Mouse (Mus musculus) intestine, embryonic 14.5 days (tissue): ENCODE data around the gene Chtop. TPM values are rescaled to one million over a fixed set of nuclear protein-coding genes. Genes with fewer than 3 reads are reported as not detected.

Experiments used
- polyA plus RNA-seq: library from polyadenylated mRNA; unstranded; fragments of >200 nt; fragmentation: Nextera tagmentation; extraction: Ambion mirVana; gene quantifications from 2 replicates; pipeline ENCODE4 v1.2.1, GENCODE M21; 2014

Chtop gene
- polyA plus RNA-seq, 1 experiment from 2014 or later, result 87.0 TPM

Other genes starting within 250 kb of the Chtop start
- gene Dennd4b, start 244.3 kb downstream of the Chtop start, polyA plus RNA-seq, result 3.6 and 4.9 TPM in 2 replicates
- gene Gatad2b, start 216.3 kb downstream of the Chtop start, polyA plus RNA-seq, result 15.5 and 16.0 TPM in 2 replicates
- 10.2 and 11.0 TPM in 2 replicates for gene Slc27a3, start 119.6 kb downstream of the Chtop start, polyA plus RNA-seq
- gene Ints3, start 75.9 kb downstream of the Chtop start, polyA plus RNA-seq, result 31.2 and 31.7 TPM in 2 replicates
- 5.3 and 5.9 TPM in 2 replicates for gene Npr1, start 43.6 kb downstream of the Chtop start, polyA plus RNA-seq
- gene Ilf2, start 33.4 kb downstream of the Chtop start, polyA plus RNA-seq, result 188 and 207 TPM in 2 replicates
- 67.5 and 80.6 TPM in 2 replicates for gene Snapin, start 18.5 kb downstream of the Chtop start, polyA plus RNA-seq
- gene S100a1, start 4.9 kb upstream of the Chtop start, polyA plus RNA-seq, result 50.7 and 66.8 TPM in 2 replicates
- 27.7 and 30.3 TPM in 2 replicates for gene S100a13, start 4.9 kb upstream of the Chtop start, polyA plus RNA-seq
- gene S100a14, start 17.4 kb upstream of the Chtop start, polyA plus RNA-seq, result 0.91 and 1.0 TPM in 2 replicates
- 107 and 121 TPM in 2 replicates for gene S100a16, start 27.8 kb upstream of the Chtop start, polyA plus RNA-seq
- gene S100a3, start 51.1 kb upstream of the Chtop start, polyA plus RNA-seq, result 0.39 and 0.81 TPM in 2 replicates
- gene S100a2, start 80.7 kb upstream of the Chtop start, polyA plus RNA-seq, result not detected in 2 replicates
- not detected in 2 replicates for gene Gm42674, start 92.4 kb upstream of the Chtop start, polyA plus RNA-seq
- gene S100a4, start 94.3 kb upstream of the Chtop start, polyA plus RNA-seq, result 4.1 and 5.3 TPM in 2 replicates
- gene S100a5, start 99.0 kb upstream of the Chtop start, polyA plus RNA-seq, result 5.1 and 8.6 TPM in 2 replicates
- gene S100a6, start 103.4 kb upstream of the Chtop start, polyA plus RNA-seq, result 359 and 401 TPM in 2 replicates
- 0.13 TPM in 1 of 2 replicates, not detected in the other for gene S100a7a, start 144.5 kb upstream of the Chtop start, polyA plus RNA-seq
- gene S100a8, start 159.5 kb upstream of the Chtop start, polyA plus RNA-seq, result 2.3 and 14.3 TPM in 2 replicates
- gene S100a9, start 186.2 kb upstream of the Chtop start, polyA plus RNA-seq, result 1.6 and 5.3 TPM in 2 replicates
- not detected in 2 replicates for gene Pglyrp4, start 217.4 kb upstream of the Chtop start, polyA plus RNA-seq